Mouse (Mus musculus) E14TG2a.4 (cell line): ENCODE measurements at regions not wholly inside any gene's neighbourhood (a gene's known extent, or its start where the extent isn't known, plus 50 kb on each side); places are given as distances from the start of the nearest gene placed in this dataset.

Experiments
- CTCF ChIP-seq: conservative IDR thresholded peaks from 2 replicates; pipeline ENCODE4 v1.5.1; 2014; ENCODE audit warnings: low read length
- NANOG ChIP-seq: IDR thresholded peaks from 2 replicates; pipeline ENCODE4 v1.6.1; 2014; ENCODE audit warnings: borderline replicate concordance, low read length, mixed read lengths
- POU5F1 ChIP-seq: IDR thresholded peaks from 2 replicates; pipeline ENCODE4 v1.6.1; 2014; ENCODE audit warnings: low read length, borderline replicate concordance

GRCm38 (mm10) chr13:34446327-34446726 is 101.3 kb upstream of the Slc22a23 start:
- TF ChIP-seq CTCF (no peak), POU5F1 (no peak), NANOG (no peak)
